Mouse (Mus musculus) spleen, postnatal 10 days (tissue): ENCODE results near the gene Bysl.

Source experiments
- DNase-seq, 2 experiments: peaks; one replicate each; pipeline ENCODE4 v3.0.0; 2021 to 2022; ENCODE audit warnings: low spot score in 2 of 2

Gene Bysl

GRCm38 (mm10) chr17:47594183-47594968 is 16.9 kb downstream of the Bysl start:
- peak; percentile 61 to 70 for DNase-seq

GRCm38 (mm10) chr17:47593854-47594182 is 17.5 kb downstream of the Bysl start:
- no peak for DNase-seq

- DNase-seq = peak; percentile 98 to 100
Observed at GRCm38 (mm10) chr17:47593215-47593853, 18.0 kb downstream of the Bysl start.

- no peak for DNase-seq
Observed at GRCm38 (mm10) chr17:47591073-47591472, 20.2 kb downstream of the Bysl start.

- no peak for DNase-seq
Observed at GRCm38 (mm10) chr17:47588517-47588916, 22.8 kb downstream of the Bysl start.

- DNase-seq = no peak
Observed at GRCm38 (mm10) chr17:47580962-47581361, 30.3 kb downstream of the Bysl start.

GRCm38 (mm10) chr17:47578655-47579054 is 32.6 kb downstream of the Bysl start:
- no peak for DNase-seq

- no peak for DNase-seq
Observed at GRCm38 (mm10) chr17:47574830-47575229, 36.5 kb downstream of the Bysl start.

GRCm38 (mm10) chr17:47574028-47574427 is 37.3 kb downstream of the Bysl start:
- DNase-seq = no peak

- DNase-seq = no peak
Observed at GRCm38 (mm10) chr17:47572436-47572835, 38.9 kb downstream of the Bysl start.

GRCm38 (mm10) chr17:47571621-47572020 is 39.7 kb downstream of the Bysl start:
- no peak for DNase-seq

GRCm38 (mm10) chr17:47568951-47569527 is 42.3 kb downstream of the Bysl start:
- DNase-seq = no peak

- DNase-seq = peak in 1 of 2 experiments; percentile 38
Observed at GRCm38 (mm10) chr17:47568389-47568788, 42.9 kb downstream of the Bysl start.

GRCm38 (mm10) chr17:47567271-47567670 is 44.0 kb downstream of the Bysl start:
- no peak for DNase-seq

GRCm38 (mm10) chr17:47566133-47566532 is 45.2 kb downstream of the Bysl start:
- no peak for DNase-seq

- DNase-seq = no peak
Observed at GRCm38 (mm10) chr17:47564612-47565011, 46.7 kb downstream of the Bysl start.

- no peak for DNase-seq
Observed at GRCm38 (mm10) chr17:47562875-47563274, 48.4 kb downstream of the Bysl start.

GRCm38 (mm10) chr17:47559726-47560125 is 51.6 kb downstream of the Bysl start:
- no peak for DNase-seq

GRCm38 (mm10) chr17:47557179-47557578 is 54.1 kb downstream of the Bysl start:
- DNase-seq = no peak

- no peak for DNase-seq
Observed at GRCm38 (mm10) chr17:47554621-47555020, 56.7 kb downstream of the Bysl start.

- DNase-seq = no peak
Observed at GRCm38 (mm10) chr17:47552994-47553393, 58.3 kb downstream of the Bysl start.

- no peak for DNase-seq
Observed at GRCm38 (mm10) chr17:47551049-47551448, 60.2 kb downstream of the Bysl start.
